Mouse (Mus musculus) monocyte, adult 2 months (primary cell): Measurements from ENCODE around the gene Crybg2.

Experiments
- DNase-seq, 2 experiments: peaks; one replicate each; pipeline ENCODE4 v3.0.0; 2022; ENCODE audit warnings: low spot score in 2 of 2, low read depth in 1 of 2

Crybg2 gene

GRCm38 (mm10) chr4:134060135-134060865 lies at the start of gene Crybg2:
TSS of gene Crybg2 (plus strand) at chr4:134060815.
- DNase-seq = no peak

GRCm38 (mm10) chr4:134011450-134012414 lies 48.9 kb upstream of the Crybg2 start:
- DNase-seq = no peak

GRCm38 (mm10) chr4:134012858-134013528 lies 47.6 kb upstream of the Crybg2 start:
- no peak for DNase-seq

- DNase-seq = no peak
These were observed 44.4 kb upstream of the Crybg2 start for GRCm38 (mm10) chr4:134016208-134016607.

GRCm38 (mm10) chr4:134016767-134017166 lies 43.8 kb upstream of the Crybg2 start:
- DNase-seq = no peak

GRCm38 (mm10) chr4:134017201-134017865 lies 43.3 kb upstream of the Crybg2 start:
- DNase-seq = no peak

- DNase-seq = no peak
These were observed 42.4 kb upstream of the Crybg2 start for GRCm38 (mm10) chr4:134018038-134018778.

GRCm38 (mm10) chr4:134018779-134019145 lies 41.9 kb upstream of the Crybg2 start, which contains the start of gene Lin28a:
TSS of gene Lin28a (minus strand) at chr4:134018841.
- DNase-seq = no peak

- DNase-seq = no peak
These were observed 41.4 kb upstream of the Crybg2 start for GRCm38 (mm10) chr4:134019210-134019609.

GRCm38 (mm10) chr4:134019641-134020351 lies 40.8 kb upstream of the Crybg2 start:
- no peak for DNase-seq

GRCm38 (mm10) chr4:134020621-134021020 lies 40.0 kb upstream of the Crybg2 start:
- DNase-seq = peak in 1 of 2 experiments; percentile 40

GRCm38 (mm10) chr4:134025802-134026201 lies 34.8 kb upstream of the Crybg2 start:
- no peak for DNase-seq

- DNase-seq = peak in 1 of 2 experiments; percentile 55
These were observed 24.7 kb upstream of the Crybg2 start for GRCm38 (mm10) chr4:134035953-134036352.

GRCm38 (mm10) chr4:134041317-134042123 lies 19.1 kb upstream of the Crybg2 start:
- DNase-seq = peak in 1 of 2 experiments; percentile 29

- DNase-seq = no peak
These were observed 17.6 kb upstream of the Crybg2 start for GRCm38 (mm10) chr4:134043041-134043440.

GRCm38 (mm10) chr4:134047648-134048047 lies 13.0 kb upstream of the Crybg2 start:
- no peak for DNase-seq

GRCm38 (mm10) chr4:134051912-134052311 lies 8.7 kb upstream of the Crybg2 start:
- no peak for DNase-seq

- DNase-seq = no peak
These were observed 8.1 kb upstream of the Crybg2 start for GRCm38 (mm10) chr4:134052560-134052959.

- DNase-seq = no peak
These were observed 7.1 kb upstream of the Crybg2 start, which contains the start of gene Zfp683 for GRCm38 (mm10) chr4:134053538-134053937. TSS of gene Zfp683 (plus strand) at chr4:134053838.
